Mouse (Mus musculus): ENCODE results near the gene Oas3. TPM values are rescaled to one million over a fixed set of nuclear protein-coding genes. Genes with fewer than 3 reads are reported as not detected.
A peak's percentile ranks its signal among the peaks of the same experiment; 100 is the strongest.

Oas3 gene
- polyA plus RNA-seq, 1 experiment from 2014 or later: 0.18 TPM

DNA sequence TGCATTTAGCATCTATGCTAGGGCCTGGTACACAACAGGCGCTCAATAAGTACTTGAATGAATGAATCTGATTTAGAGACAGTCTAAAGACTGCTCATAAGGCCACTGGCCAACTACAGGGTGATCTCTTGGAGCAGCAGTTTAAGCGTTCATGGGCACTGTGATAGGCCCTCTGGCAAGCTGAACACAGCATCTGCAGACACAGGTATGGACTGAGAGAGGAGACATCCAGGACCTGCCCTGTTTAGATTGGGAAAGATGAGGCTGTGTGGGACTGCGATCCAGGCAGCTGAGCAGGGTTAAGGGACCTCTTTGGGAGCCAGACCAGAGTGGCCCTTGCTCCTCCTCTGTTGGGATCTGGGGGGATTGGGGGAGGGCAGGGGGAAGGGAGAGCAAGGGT is 65.6 kb downstream of the Oas3 start, which contains the start of gene Dtx1:
Gene Dtx1 (minus strand): TSS at position 101 of the 400 bp plus-strand sequence.
- H3K9me3 ChIP-seq (ENCODE audit: control insufficient read depth, low read length): no peaks in the 10 kb centered on the region
- H3K9ac ChIP-seq (ENCODE audit: low read depth, low read length): peak within 1 kb of the TSS; percentile 65
- H3K4me2 ChIP-seq (ENCODE audit: low read depth, low read length): peak within 1 kb of the TSS; percentile 68
- 34% methylated on average over 3 of the region's 3 CpGs for WGBS
- peaks cover 51% of the 10 kb centered on the region for H3K27me3 ChIP-seq (replicated peaks; ENCODE audit: control insufficient read depth, insufficient read depth, low read length)
- H3K36me3 ChIP-seq (ENCODE audit: control insufficient read depth, insufficient read depth, low read length): no peaks in the 10 kb centered on the region
- peaks cover 9% of the 10 kb centered on the region for H3K4me1 ChIP-seq (ENCODE audit: control insufficient read depth, insufficient read depth, low read length)
- H3K4me3 ChIP-seq (ENCODE audit: low read length): peak within 1 kb of the TSS; percentile 51
- H3K27ac ChIP-seq (ENCODE audit: low read length): no peak within 1 kb of the TSS
- ATAC-seq: no peak

DNA sequence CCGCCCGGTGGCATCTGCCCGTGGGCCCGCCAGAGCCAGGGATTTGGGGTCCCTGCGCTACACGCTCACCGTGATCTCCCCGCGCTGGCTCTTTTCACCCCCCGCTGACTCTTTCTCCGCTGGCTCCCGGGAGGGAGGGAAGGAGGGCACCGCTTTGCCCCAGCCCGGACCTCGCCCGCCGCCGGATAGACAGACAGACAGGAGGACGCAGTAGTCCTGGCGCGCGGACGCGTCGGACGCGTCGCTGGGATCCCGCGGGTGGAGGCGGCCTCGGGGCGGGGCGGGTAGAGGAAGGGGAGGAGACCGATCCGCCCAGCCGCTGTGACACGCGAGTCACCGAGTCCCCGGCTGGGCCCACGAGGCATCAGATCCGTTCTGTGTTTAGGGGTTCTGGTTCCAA is 66.0 kb downstream of the Oas3 start:
- 1% methylated on average over 41 of the region's 43 CpGs for WGBS
- Histone ChIP-seq H3K4me3 (ENCODE audit: low read length) (peak overlapping the region; percentile 51), H3K36me3 (ENCODE audit: control insufficient read depth, insufficient read depth, low read length) (no peaks in the 10 kb centered on the region), H3K9me3 (ENCODE audit: control insufficient read depth, low read length) (no peaks in the 10 kb centered on the region), H3K9ac (ENCODE audit: low read depth, low read length) (peak overlapping the region; percentile 65), H3K4me1 (ENCODE audit: control insufficient read depth, insufficient read depth, low read length) (peaks cover 13% of the 10 kb centered on the region), H3K27me3 (replicated peaks; ENCODE audit: control insufficient read depth, insufficient read depth, low read length) (peaks cover 51% of the 10 kb centered on the region), H3K27ac (ENCODE audit: low read length) (no peak overlapping the region), H3K4me2 (ENCODE audit: low read depth, low read length) (peak overlapping the region; percentile 68)
- no peak for ATAC-seq

DNA sequence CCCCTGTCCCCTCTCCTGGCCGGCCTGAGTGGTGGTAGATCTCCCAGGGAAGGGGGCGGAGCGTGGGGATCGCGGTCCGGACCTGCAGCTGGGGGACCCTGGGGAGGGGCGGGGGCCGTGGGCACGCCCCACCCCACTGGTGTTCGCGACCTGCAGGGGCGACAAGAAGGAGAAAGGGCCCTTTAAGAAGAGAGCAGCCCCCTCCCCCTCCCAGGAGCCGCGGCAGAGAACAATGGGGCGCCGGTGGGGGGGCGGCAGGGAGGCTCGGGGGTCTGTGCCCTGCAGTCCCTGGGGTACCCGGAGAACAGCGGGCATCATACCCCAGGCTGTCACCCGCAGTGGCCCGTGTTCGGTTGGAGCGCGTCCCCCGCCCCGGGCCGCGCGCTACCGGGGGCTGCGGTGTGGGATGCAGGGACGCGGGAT is 66.6 kb downstream of the Oas3 start:
- H3K27me3 ChIP-seq (replicated peaks; ENCODE audit: control insufficient read depth, insufficient read depth, low read length): peaks cover 51% of the 10 kb centered on the region
- no peaks in the 10 kb centered on the region for H3K36me3 ChIP-seq (ENCODE audit: control insufficient read depth, insufficient read depth, low read length)
- H3K27ac ChIP-seq (ENCODE audit: low read length): no peak overlapping the region
- H3K9ac ChIP-seq (ENCODE audit: low read depth, low read length): peak overlapping the region; percentile 65
- no peak for ATAC-seq
- H3K4me3 ChIP-seq (ENCODE audit: low read length): peak overlapping the region; percentile 51
- H3K4me1 ChIP-seq (ENCODE audit: control insufficient read depth, insufficient read depth, low read length): peaks cover 15% of the 10 kb centered on the region
- peak overlapping the region; percentile 68 for H3K4me2 ChIP-seq (ENCODE audit: low read depth, low read length)
- WGBS: 1% methylated on average over 29 of the region's 34 CpGs
- H3K9me3 ChIP-seq (ENCODE audit: control insufficient read depth, low read length): no peaks in the 10 kb centered on the region

DNA sequence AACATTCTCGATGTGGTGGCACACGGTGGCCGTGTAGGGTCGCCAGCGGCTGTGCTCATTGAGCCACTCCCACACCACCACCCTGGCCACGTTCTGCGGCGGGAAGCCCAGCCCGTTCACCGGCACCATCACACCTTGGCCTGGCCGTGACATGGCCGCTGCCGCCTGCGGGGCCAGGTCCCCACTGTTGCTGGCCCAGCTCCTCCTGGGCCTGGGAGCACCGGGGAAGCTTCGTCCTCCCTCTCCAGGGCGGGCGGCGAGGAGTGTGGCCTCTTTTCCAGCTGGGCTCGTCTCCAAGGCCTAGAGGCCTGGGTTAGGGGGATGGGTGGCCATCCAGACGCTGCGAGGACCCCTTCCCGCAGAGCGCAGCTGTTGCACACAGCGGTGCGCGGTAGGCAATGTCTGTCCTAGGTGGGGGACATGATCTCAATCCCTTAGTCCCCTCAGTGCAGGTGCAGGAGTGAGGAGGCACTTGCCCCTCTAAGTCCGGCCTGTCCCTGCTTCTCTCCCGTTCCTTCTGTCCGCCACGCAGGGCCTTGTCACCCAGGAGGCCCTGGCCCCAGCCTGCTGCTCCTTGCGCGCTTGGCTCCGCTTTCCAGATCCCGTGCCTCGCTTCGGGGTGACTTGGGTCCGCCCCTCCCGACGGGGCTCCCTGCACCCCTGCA is 67.2 kb downstream of the Oas3 start:
- 5% methylated on average over 40 of the region's 40 CpGs for WGBS
- peaks cover 15% of the 10 kb centered on the region for H3K4me1 ChIP-seq (ENCODE audit: control insufficient read depth, insufficient read depth, low read length)
- peak overlapping the region; percentile 51 for H3K4me3 ChIP-seq (ENCODE audit: low read length)
- H3K36me3 ChIP-seq (ENCODE audit: control insufficient read depth, insufficient read depth, low read length): no peaks in the 10 kb centered on the region
- no peak overlapping the region for H3K27ac ChIP-seq (ENCODE audit: low read length)
- peak overlapping the region; percentile 65 for H3K9ac ChIP-seq (ENCODE audit: low read depth, low read length)
- no peaks in the 10 kb centered on the region for H3K9me3 ChIP-seq (ENCODE audit: control insufficient read depth, low read length)
- peak overlapping the region; percentile 68 for H3K4me2 ChIP-seq (ENCODE audit: low read depth, low read length)
- peak; percentile 50 for ATAC-seq
- H3K27me3 ChIP-seq (replicated peaks; ENCODE audit: control insufficient read depth, insufficient read depth, low read length): peaks cover 51% of the 10 kb centered on the region

DNA sequence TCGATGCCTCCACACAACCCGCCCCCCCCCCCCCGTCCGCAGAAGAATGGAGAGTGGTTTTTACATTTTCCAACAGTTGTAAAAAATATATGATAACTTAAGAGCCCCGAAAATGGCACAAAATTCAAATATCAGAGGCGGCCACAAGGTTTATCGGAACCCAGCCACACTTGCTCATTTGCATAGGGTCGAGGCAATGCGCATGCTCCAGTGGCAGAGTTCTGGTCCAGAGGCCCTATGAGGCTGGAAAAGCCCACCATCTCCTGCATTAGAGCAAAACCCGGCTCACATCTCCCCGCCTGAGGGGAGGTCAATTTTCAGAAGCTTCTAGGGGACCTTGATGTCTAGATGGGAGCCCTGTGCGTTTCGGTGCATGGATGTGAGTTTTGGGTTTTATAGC is 70.5 kb downstream of the Oas3 start:
- 42% methylated on average over 13 of the region's 13 CpGs for WGBS
- no peak overlapping the region for H3K27ac ChIP-seq (ENCODE audit: low read length)
- H3K4me3 ChIP-seq (ENCODE audit: low read length): no peak overlapping the region
- peaks cover 33% of the 10 kb centered on the region for H3K27me3 ChIP-seq (replicated peaks; ENCODE audit: control insufficient read depth, insufficient read depth, low read length)
- no peaks in the 10 kb centered on the region for H3K36me3 ChIP-seq (ENCODE audit: control insufficient read depth, insufficient read depth, low read length)
- peaks cover 15% of the 10 kb centered on the region for H3K4me1 ChIP-seq (ENCODE audit: control insufficient read depth, insufficient read depth, low read length)
- no peaks in the 10 kb centered on the region for H3K9me3 ChIP-seq (ENCODE audit: control insufficient read depth, low read length)
- no peak for ATAC-seq
- H3K4me2 ChIP-seq (ENCODE audit: low read depth, low read length): no peak overlapping the region
- no peak overlapping the region for H3K9ac ChIP-seq (ENCODE audit: low read depth, low read length)

DNA sequence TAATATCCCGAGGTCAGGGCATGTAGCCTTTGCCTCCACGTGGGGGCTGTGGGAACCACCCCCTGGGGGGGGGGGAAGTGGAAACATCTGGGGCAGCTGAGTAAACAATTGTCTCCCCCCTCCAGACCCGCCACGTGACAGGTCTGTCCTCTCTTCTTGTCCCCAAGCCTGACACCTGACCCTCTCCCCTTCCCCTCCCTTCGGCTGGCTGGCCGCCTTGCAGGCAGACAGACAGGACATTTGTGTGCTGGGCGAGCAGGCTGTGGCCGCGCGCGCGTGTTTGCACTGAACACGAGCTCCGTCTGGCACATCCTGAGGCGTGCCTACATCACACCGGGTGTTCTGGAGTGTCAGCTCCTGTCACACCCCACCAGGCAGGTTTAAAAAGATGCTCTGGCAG is 70.9 kb downstream of the Oas3 start:
- H3K9ac ChIP-seq (ENCODE audit: low read depth, low read length): no peak overlapping the region
- H3K27me3 ChIP-seq (replicated peaks; ENCODE audit: control insufficient read depth, insufficient read depth, low read length): peaks cover 29% of the 10 kb centered on the region
- peaks cover 15% of the 10 kb centered on the region for H3K4me1 ChIP-seq (ENCODE audit: control insufficient read depth, insufficient read depth, low read length)
- no peaks in the 10 kb centered on the region for H3K9me3 ChIP-seq (ENCODE audit: control insufficient read depth, low read length)
- no peak overlapping the region for H3K27ac ChIP-seq (ENCODE audit: low read length)
- 11% methylated on average over 14 of the region's 16 CpGs for WGBS
- no peaks in the 10 kb centered on the region for H3K36me3 ChIP-seq (ENCODE audit: control insufficient read depth, insufficient read depth, low read length)
- H3K4me2 ChIP-seq (ENCODE audit: low read depth, low read length): no peak overlapping the region
- ATAC-seq: no peak
- H3K4me3 ChIP-seq (ENCODE audit: low read length): no peak overlapping the region

DNA sequence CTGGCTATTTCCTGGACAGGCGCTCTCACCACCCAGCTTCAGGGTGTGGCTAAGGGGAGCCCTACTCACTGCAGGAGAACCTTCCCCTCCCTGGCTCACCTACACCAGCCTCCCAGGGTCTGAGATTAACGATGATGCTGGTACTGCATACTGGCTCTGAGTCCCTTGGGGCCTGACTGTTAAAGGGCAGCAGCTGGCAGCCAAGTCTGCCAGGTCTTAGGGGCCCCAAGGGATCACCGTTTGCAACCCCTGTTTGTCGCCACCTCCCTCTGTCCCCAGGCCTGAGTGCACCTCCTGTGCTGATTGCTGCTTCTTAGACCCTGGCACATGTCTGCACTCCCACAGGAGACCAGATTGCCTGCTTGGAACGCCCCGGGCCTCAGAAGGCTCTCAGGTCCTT is 73.0 kb downstream of the Oas3 start:
- WGBS: 41% methylated on average over 6 of the region's 6 CpGs
- H3K4me1 ChIP-seq (ENCODE audit: control insufficient read depth, insufficient read depth, low read length): peaks cover 5% of the 10 kb centered on the region
- no peak overlapping the region for H3K4me3 ChIP-seq (ENCODE audit: low read length)
- no peak overlapping the region for H3K9ac ChIP-seq (ENCODE audit: low read depth, low read length)
- peaks cover 8% of the 10 kb centered on the region for H3K27me3 ChIP-seq (replicated peaks; ENCODE audit: control insufficient read depth, insufficient read depth, low read length)
- no peaks in the 10 kb centered on the region for H3K36me3 ChIP-seq (ENCODE audit: control insufficient read depth, insufficient read depth, low read length)
- H3K9me3 ChIP-seq (ENCODE audit: control insufficient read depth, low read length): no peaks in the 10 kb centered on the region
- no peak overlapping the region for H3K27ac ChIP-seq (ENCODE audit: low read length)
- H3K4me2 ChIP-seq (ENCODE audit: low read depth, low read length): no peak overlapping the region
- no peak for ATAC-seq

DNA sequence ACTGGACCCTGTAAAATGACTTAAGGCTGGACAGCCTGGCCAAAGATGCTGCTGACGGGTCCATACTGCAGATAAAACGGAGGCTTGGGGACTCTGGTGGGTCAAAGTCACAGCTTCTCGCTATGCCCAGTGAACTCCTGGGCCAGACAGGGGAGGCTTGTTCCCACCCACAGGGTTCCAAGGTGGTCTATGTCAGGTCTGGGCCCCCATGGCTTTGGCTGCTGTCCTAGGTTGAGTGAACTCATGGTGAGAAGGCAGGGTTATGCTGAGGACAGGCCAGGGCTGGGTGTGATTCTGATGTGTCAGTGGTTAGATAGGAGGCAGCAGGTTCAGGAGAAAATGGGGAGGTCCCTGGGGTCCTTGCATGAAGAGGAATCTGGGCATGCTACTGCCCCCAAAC is 73.8 kb downstream of the Oas3 start:
- ATAC-seq: no peak
- no peak overlapping the region for H3K4me3 ChIP-seq (ENCODE audit: low read length)
- no peak overlapping the region for H3K27ac ChIP-seq (ENCODE audit: low read length)
- peaks cover 5% of the 10 kb centered on the region for H3K4me1 ChIP-seq (ENCODE audit: control insufficient read depth, insufficient read depth, low read length)
- H3K4me2 ChIP-seq (ENCODE audit: low read depth, low read length): no peak overlapping the region
- H3K27me3 ChIP-seq (replicated peaks; ENCODE audit: control insufficient read depth, insufficient read depth, low read length): no peaks in the 10 kb centered on the region; the same call in none of the 2 replicates
- H3K9ac ChIP-seq (ENCODE audit: low read depth, low read length): no peak overlapping the region
- no peaks in the 10 kb centered on the region for H3K9me3 ChIP-seq (ENCODE audit: control insufficient read depth, low read length)
- H3K36me3 ChIP-seq (ENCODE audit: control insufficient read depth, insufficient read depth, low read length): no peaks in the 10 kb centered on the region
- WGBS: 78% methylated on average over 3 of the region's 3 CpGs
